Mouse (Mus musculus) brain, embryonic 18.5 days (tissue): Measurements from ENCODE around the gene Plin3.

ENCODE experiments used
- DNase-seq: peaks from one replicate; pipeline ENCODE4 v3.0.0-alpha.2; 2012; ENCODE audit warnings: low read depth, low spot score

Gene Plin3

GRCm38 (mm10) chr17:56292531-56293222, at the start of gene Plin3:
Gene Plin3, minus strand, starts transcription at chr17:56292873.
- DNase-seq = no peak

GRCm38 (mm10) chr17:56340717-56341116, 48.0 kb upstream of the Plin3 start:
- DNase-seq = no peak

GRCm38 (mm10) chr17:56338909-56339308, 46.2 kb upstream of the Plin3 start:
- DNase-seq = no peak

- DNase-seq = no peak
These were observed 45.1 kb upstream of the Plin3 start for GRCm38 (mm10) chr17:56337791-56338190.

- DNase-seq = no peak
These were observed 44.5 kb upstream of the Plin3 start for GRCm38 (mm10) chr17:56337190-56337589.

GRCm38 (mm10) chr17:56332987-56333386, 40.3 kb upstream of the Plin3 start:
- no peak for DNase-seq

- DNase-seq = no peak
These were observed 38.6 kb upstream of the Plin3 start for GRCm38 (mm10) chr17:56331256-56331655.

- no peak for DNase-seq
These were observed 37.7 kb upstream of the Plin3 start for GRCm38 (mm10) chr17:56330345-56330744.

- no peak for DNase-seq
These were observed 36.6 kb upstream of the Plin3 start for GRCm38 (mm10) chr17:56329267-56329666.

GRCm38 (mm10) chr17:56326153-56327147, 33.8 kb upstream of the Plin3 start:
- DNase-seq = no peak

GRCm38 (mm10) chr17:56325450-56326152, 32.9 kb upstream of the Plin3 start, which contains the start of gene Kdm4b:
Gene Kdm4b, plus strand, starts transcription at chr17:56326062.
- DNase-seq = peak; percentile 99

- DNase-seq = no peak
These were observed 31.7 kb upstream of the Plin3 start for GRCm38 (mm10) chr17:56324419-56324818.

- no peak for DNase-seq
These were observed 16.7 kb upstream of the Plin3 start for GRCm38 (mm10) chr17:56309191-56309945.

- no peak for DNase-seq
These were observed 15.4 kb upstream of the Plin3 start for GRCm38 (mm10) chr17:56308088-56308487.

GRCm38 (mm10) chr17:56305826-56306225, 13.2 kb upstream of the Plin3 start:
- DNase-seq = no peak

- no peak for DNase-seq
These were observed 12.5 kb upstream of the Plin3 start for GRCm38 (mm10) chr17:56305156-56305555.

- DNase-seq = no peak
These were observed 12.0 kb upstream of the Plin3 start for GRCm38 (mm10) chr17:56304718-56305117.

- peak; percentile 82 for DNase-seq
These were observed 11.3 kb upstream of the Plin3 start for GRCm38 (mm10) chr17:56303847-56304586.

GRCm38 (mm10) chr17:56303160-56303846, 10.6 kb upstream of the Plin3 start, which contains the start of gene Uhrf1:
Gene Uhrf1, plus strand, starts transcription at chr17:56303321.
- DNase-seq = no peak
